Mouse (Mus musculus) myocyte (in vitro differentiated cells): ENCODE measurements around the gene Sel1l2.

Source experiments
- CEBPB ChIP-seq: IDR thresholded peaks from 2 replicates; pipeline ENCODE4 v1.6.1; 2011; ENCODE audit warnings: mild to moderate bottlenecking, moderate library complexity; ENCODE audit not compliant: poor library complexity, insufficient read depth, severe bottlenecking
- E2F4 ChIP-seq: IDR thresholded peaks from one replicate; pipeline ENCODE4 v1.6.1; 2011; ENCODE audit warnings: mild to moderate bottlenecking, control low read depth, moderate library complexity; ENCODE audit not compliant: insufficient read depth
- MAX ChIP-seq: IDR thresholded peaks from one replicate; pipeline ENCODE4 v1.6.1; 2011; ENCODE audit warnings: low read depth, mild to moderate bottlenecking, control low read depth
- MYOD1 ChIP-seq, 3 experiments: IDR thresholded peaks; one replicate each; pipeline ENCODE4 v1.6.1; 2011; ENCODE audit warnings: control low read depth in 2 of 3, low read depth in 2 of 3, mild to moderate bottlenecking in 2 of 3, moderate library complexity in 1 of 3; ENCODE audit not compliant: insufficient read length in 2 of 3, control insufficient read depth in 1 of 3
- MYOG ChIP-seq, 3 experiments: IDR thresholded peaks; one replicate each; pipeline ENCODE4 v1.6.1; 2011; ENCODE audit warnings: control low read depth in 2 of 3, low read depth in 2 of 3, mild to moderate bottlenecking in 2 of 3; ENCODE audit not compliant: insufficient read length in 2 of 3, control insufficient read depth in 1 of 3, insufficient read depth in 1 of 3
- POLR2A ChIP-seq: IDR thresholded peaks from one replicate; pipeline ENCODE4 v1.6.1; 2011; ENCODE audit warnings: low read depth, mild to moderate bottlenecking, control low read depth, moderate library complexity; ENCODE audit not compliant: insufficient read length
- POLR2AphosphoS2 ChIP-seq: IDR thresholded peaks from one replicate; pipeline ENCODE4 v1.6.1; 2011; ENCODE audit warnings: low read depth, control low read depth; ENCODE audit not compliant: insufficient read length
- TCF12 ChIP-seq: IDR thresholded peaks from one replicate; pipeline ENCODE4 v1.6.1; 2011; ENCODE audit warnings: mild to moderate bottlenecking, control low read depth; ENCODE audit not compliant: poor library complexity, insufficient read depth, severe bottlenecking
- USF1 ChIP-seq: IDR thresholded peaks from one replicate; pipeline ENCODE4 v1.6.1; 2011; ENCODE audit warnings: low read depth, mild to moderate bottlenecking, control low read depth, moderate library complexity

GRCm38 (mm10) chr2:140293820-140294219 is 95.7 kb downstream of the Sel1l2 start:
- TF ChIP-seq MYOG (IDR thresholded peaks at IDR 0.05; ENCODE audit: control insufficient read depth in 1 of 3, insufficient read depth in 1 of 3, insufficient read length in 2 of 3, low read depth in 2 of 3) (no peak), POLR2A (no peak), POLR2AphosphoS2 (no peak), MYOD1 (IDR thresholded peaks at IDR 0.05; ENCODE audit: control insufficient read depth in 1 of 3, insufficient read length in 2 of 3, low read depth in 2 of 3) (no peak), MAX (no peak), USF1 (no peak), CEBPB (no peak), E2F4 (no peak), TCF12 (no peak)
